Mouse (Mus musculus) spleen, adult 2 months (tissue): ENCODE results near the gene Stx4a. TPM values are rescaled to one million over a fixed set of nuclear protein-coding genes. Genes with fewer than 3 reads are reported as not detected.
A peak's percentile ranks its signal among the peaks of the same experiment; 100 is the strongest.
"Not testable (repeated sequence)": the region's sequence is repeated elsewhere in the genome, so short reads cannot be mapped to it uniquely, and the experiment has no call there.

Experiments
- DNase-seq, 2 experiments: peaks; one replicate each; pipeline versions ENCODE4 v3.0.0 to v3.0.0-alpha.2; 2012 to 2021; ENCODE audit warnings: low spot score in 2 of 2, low read depth in 1 of 2
- H3K27ac ChIP-seq: fragments of 200-500 bp; 2 replicates; pipeline ENCODE4 v1.5.1; 2012; ENCODE audit warnings: low read length, inconsistent platforms; ENCODE audit not compliant: insufficient read depth
- H3K27me3 ChIP-seq: fragments of 200-500 bp; 2 replicates; pipeline ENCODE4 v1.6.1; 2012; ENCODE audit warnings: mild to moderate bottlenecking, moderate library complexity, low read length, inconsistent platforms; ENCODE audit not compliant: control insufficient read depth, insufficient read depth
- H3K36me3 ChIP-seq: fragments of 200-500 bp; 2 replicates; pipeline ENCODE4 v1.6.1; 2012; ENCODE audit warnings: mild to moderate bottlenecking, low read length, inconsistent platforms; ENCODE audit not compliant: control insufficient read depth, insufficient read depth
- H3K4me1 ChIP-seq: fragments of 200-500 bp; 2 replicates; pipeline ENCODE4 v1.6.1; 2011; ENCODE audit warnings: inconsistent platforms; ENCODE audit not compliant: control insufficient read depth, insufficient read depth, insufficient read length
- H3K4me3 ChIP-seq: fragments of 200-500 bp; 2 replicates; pipeline ENCODE4 v1.5.1; 2011; ENCODE audit warnings: mild to moderate bottlenecking, inconsistent platforms; ENCODE audit not compliant: insufficient read depth, insufficient read length; ENCODE audit errors: extremely low read depth
- CTCF ChIP-seq: fragments of 200-500 bp; IDR thresholded peaks from 2 replicates; pipeline ENCODE4 v1.5.1; 2011; ENCODE audit warnings: mild to moderate bottlenecking, inconsistent platforms; ENCODE audit not compliant: insufficient read depth, insufficient read length, insufficient replicate concordance; ENCODE audit errors: extremely low read depth
- POLR2A ChIP-seq: fragments of 200-500 bp; IDR thresholded peaks from 2 replicates; pipeline ENCODE4 v1.6.1; 2011; ENCODE audit warnings: low read depth, low read length, inconsistent platforms
- WGBS: fragments of 180-500 bp; shearing (Covaris S2); methylation state at CpG from one replicate; pipeline ENCODE4 v1.1.7; 2018; 5-methylcytosine and 5-hydroxymethylcytosine counted together
- polyA plus RNA-seq: library from polyadenylated mRNA; depleted of rRNA; stranded (reverse); fragments of >200 nt; gene quantifications from 2 replicates; pipeline ENCODE4 v1.2.3, GENCODE M21; 2012; rRNA removed

Gene Stx4a
- 54.7 and 66.5 TPM in 2 replicates for polyA plus RNA-seq

DNA sequence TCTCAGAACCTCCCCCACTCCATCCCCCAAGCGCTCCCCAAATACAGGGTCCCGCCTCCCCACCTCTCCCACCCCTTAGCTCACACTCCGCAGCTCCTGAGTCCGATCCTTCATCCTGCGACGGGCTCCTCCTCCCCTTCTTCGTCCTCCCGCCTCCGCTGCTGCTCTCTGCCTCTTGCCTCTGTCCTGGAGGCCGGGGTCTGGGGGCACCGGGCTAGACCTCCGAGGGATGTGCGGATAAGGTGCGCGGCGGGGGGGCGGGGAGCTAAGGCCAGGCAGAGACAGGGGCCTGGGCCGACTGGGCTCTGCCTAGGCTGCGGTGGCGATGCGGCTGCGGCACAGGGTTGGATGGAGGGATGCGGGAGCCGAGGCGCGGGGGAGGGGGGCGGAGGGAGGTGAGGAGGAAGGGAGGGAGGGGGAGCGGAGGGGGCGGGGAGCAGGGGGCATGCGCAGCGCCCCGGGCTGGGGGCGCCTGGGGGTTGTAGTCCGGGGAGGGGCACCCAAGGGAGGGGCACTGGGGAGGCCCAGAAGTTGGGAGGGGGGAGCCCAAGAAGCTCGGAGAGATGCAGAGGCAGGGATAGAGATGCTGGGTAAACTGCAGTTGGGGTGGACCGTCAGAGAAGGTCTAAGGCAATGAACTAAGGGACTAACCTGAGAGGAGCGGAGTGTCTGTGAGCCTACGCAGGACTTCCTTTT lies at the start of gene Stx4a, which contains the start of gene Stx1b:
Gene Stx4a, plus strand, starts transcription at position 119 of the 696 bp plus-strand sequence.
Gene Stx1b, minus strand, starts transcription at position 374 of the 696 bp plus-strand sequence.
- no peaks in the 10 kb centered on the region for H3K36me3 ChIP-seq
- no peak for DNase-seq
- no peak within 1 kb of the TSS for H3K27ac ChIP-seq
- TF ChIP-seq CTCF (no peak), POLR2A (no peak)
- 0 out of 2 replicates have a peak, but pooled peaks cover 3% of the 10 kb centered on the region for H3K27me3 ChIP-seq
- H3K4me3 ChIP-seq: no peak within 1 kb of the TSS
- H3K4me1 ChIP-seq: no peaks in the 10 kb centered on the region
- WGBS: 25% methylated on average over 34 of the region's 38 CpGs

DNA sequence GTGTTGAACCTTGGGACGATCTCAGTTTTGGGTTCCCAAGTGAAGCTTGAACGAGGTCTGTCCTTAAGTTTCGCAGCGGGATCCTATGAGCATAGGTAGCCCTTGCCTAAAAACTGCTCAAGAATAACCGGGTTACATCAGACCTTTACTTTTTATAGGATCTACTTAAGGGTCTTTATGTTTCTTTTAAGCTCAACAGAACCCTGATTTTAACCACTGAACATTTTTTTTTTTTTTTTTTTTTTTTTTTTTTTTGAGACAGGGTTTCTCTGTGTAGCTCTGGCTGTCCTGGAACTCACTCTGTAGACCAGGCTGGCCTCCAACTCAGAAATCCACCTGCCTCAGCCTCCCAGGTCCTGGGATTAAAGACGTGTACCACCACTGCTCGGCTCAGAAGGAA lies 48.3 kb upstream of the Stx4a start:
- WGBS: 74% methylated on average over 7 of the region's 7 CpGs
- DNase-seq, H3K36me3 ChIP-seq, H3K27me3 ChIP-seq, H3K4me1 ChIP-seq, H3K27ac ChIP-seq, H3K4me3 ChIP-seq: not testable (repeated sequence)

DNA sequence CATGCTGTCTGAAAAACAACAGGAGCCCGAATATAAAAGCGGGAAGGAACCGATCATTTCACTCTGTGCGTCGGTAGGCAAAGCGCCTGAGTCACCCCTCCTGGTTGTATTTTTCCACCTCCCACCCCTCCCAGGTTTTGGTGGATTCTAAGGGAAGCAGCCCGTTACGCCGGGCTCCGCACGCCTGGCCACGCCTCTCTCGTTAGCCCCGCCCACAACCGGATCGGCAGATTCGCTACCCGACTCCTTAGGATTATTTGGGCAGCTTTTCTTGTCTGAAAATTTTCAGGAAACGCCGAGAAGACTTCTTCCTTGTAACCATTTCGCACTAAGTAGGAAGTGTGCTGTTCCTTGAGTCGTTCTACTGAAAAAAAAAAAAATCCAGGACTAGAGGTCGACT lies 47.7 kb upstream of the Stx4a start, which contains the start of gene Setd1a:
Gene Setd1a, plus strand, starts transcription at position 245 of the 400 bp plus-strand sequence.
- Histone ChIP-seq H3K36me3 (peaks cover 7% of the 10 kb centered on the region), H3K27ac (peak within 1 kb of the TSS; percentile 96), H3K4me1 (peaks cover 5% of the 10 kb centered on the region; the same call in 1 of the 2 replicates), H3K27me3 (no peaks in the 10 kb centered on the region), H3K4me3 (peak within 1 kb of the TSS; percentile 95)
- WGBS: under 1% methylated on average over 23 of the region's 23 CpGs
- TF ChIP-seq POLR2A (no peak), CTCF (no peak)
- DNase-seq: peak in 1 of 2 experiments; percentile 73

DNA sequence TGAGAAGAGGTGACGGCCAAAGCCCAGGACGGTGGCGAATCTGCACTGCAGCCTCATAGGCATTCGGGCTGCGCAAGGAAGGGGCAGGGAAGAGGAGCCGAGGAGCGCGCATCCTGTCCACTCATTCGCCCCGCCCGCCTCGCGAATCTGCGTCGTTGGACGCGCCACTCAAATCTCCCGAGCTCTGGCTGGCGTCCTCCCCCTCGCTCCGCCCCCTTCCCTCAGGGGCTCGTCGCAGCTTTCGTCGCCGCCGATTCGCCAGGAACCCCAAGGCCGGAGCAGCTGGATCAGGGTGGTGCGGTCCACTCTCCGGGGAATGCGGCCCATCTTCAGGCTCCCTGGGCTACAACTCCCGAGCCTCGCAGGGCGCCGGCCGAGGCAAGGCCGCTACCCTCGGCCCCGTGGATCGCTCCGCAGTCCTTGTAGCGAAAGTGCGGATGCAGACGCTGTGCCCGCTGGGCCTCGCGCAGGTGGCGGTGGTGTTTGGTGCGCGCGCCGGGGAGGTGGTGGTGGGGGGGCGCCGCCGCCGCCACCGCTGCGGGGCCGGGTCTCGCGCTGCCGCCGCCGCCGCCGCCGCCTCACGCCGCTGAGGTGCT lies 47.1 kb upstream of the Stx4a start:
- TF ChIP-seq POLR2A: no peak
- TF ChIP-seq CTCF: no peak
- peak; percentile 94 to 95 for DNase-seq
- Histone ChIP-seq H3K4me3 (peak overlapping the region; percentile 95), H3K36me3 (peaks cover 7% of the 10 kb centered on the region), H3K27ac (peak overlapping the region; percentile 96), H3K4me1 (peaks cover 5% of the 10 kb centered on the region; the same call in 1 of the 2 replicates), H3K27me3 (no peaks in the 10 kb centered on the region)
- under 1% methylated on average over 68 of the region's 70 CpGs for WGBS

DNA sequence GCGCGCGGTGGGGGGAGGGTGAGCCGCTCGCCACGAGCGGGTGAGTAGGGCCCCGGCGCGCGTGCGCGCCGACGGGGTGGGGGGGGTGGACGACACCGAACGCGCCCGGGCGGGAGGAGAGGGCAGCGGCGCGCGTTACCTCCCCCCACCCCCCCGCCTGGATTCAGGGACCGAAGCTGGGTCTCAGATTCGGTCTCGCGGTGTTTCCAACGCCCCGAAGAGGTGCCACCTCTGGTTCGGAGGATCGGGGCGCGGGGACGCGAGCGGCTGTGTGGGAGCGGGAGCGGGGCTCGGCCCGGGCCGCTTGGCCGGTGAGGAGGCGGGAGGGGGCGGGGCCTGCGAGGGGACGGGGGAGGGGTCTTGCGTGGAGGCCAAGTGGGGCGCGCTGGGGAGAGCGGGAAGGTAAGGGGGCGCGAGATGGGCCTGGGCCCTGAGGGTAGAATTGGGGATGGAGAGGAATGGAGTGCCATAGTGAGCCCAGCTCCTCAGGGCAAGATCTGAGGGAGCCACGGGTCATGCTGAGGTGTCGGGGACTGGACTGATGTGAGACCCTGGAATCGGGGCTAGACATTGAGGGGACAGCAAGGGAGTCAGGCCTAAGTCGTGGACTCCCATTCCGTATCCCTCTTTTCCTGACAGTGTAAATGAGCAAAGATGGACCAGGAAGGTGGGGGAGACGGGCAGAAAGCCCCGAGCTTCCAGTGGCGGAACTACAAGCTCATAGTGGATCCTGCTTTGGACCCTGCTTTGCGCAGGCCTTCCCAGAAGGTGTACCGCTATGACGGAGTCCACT lies 46.4 kb upstream of the Stx4a start:
- WGBS: 2% methylated on average over 63 of the region's 66 CpGs
- DNase-seq: peak in 1 of 2 experiments; percentile 38
- Histone ChIP-seq H3K4me3 (peak overlapping the region; percentile 95), H3K36me3 (peaks cover 9% of the 10 kb centered on the region), H3K27ac (peak overlapping the region; percentile 96), H3K27me3 (no peaks in the 10 kb centered on the region), H3K4me1 (peaks cover 5% of the 10 kb centered on the region; the same call in 1 of the 2 replicates)
- TF ChIP-seq POLR2A (no peak), CTCF (no peak)

DNA sequence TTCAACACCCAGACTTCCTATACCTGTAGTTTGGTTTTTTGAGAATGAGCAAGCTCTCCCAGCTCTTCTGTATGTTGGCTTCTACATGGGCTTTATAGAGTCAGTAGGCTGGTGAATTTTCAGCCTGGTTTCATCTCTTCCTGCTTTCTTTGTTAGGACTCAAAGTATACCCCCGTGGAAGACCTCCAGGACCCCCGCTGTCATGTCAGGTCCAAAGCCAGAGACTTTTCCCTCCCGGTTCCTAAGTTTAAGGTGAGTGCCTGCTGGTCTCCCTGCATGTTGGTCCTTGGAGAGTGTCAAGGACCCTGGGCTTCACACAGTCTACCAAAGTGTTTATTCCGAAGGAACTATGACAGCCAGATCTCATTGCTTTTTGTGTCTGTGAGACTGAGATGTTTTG lies 45.7 kb upstream of the Stx4a start:
- Histone ChIP-seq H3K36me3 (peaks cover 9% of the 10 kb centered on the region), H3K27ac (no peak overlapping the region), H3K4me1 (peaks cover 5% of the 10 kb centered on the region; the same call in 1 of the 2 replicates), H3K27me3 (no peaks in the 10 kb centered on the region), H3K4me3 (peak overlapping the region; percentile 95)
- TF ChIP-seq POLR2A: no peak
- no peak for TF ChIP-seq CTCF
- 78% methylated on average over 4 of the region's 4 CpGs for WGBS
- no peak for DNase-seq
